Mouse (Mus musculus) heart, embryonic 14.5 days (tissue): ENCODE measurements at regions not wholly inside any gene's neighbourhood (a gene's known extent, or its start where the extent isn't known, plus 50 kb on each side); places are given as distances from the start of the nearest gene placed in this dataset.

Source experiments
- ATAC-seq: fragments of 200-750 bp; cut with Nextera tagmentation; 2 replicates; pipeline ENCODE4 v1.8.0; 2017; ENCODE audit warnings: low read depth, moderate TSS enrichment; ENCODE audit not compliant: insufficient number of reproducible peaks, insufficient read depth, low FRiP score
- H3K27ac ChIP-seq, 2 experiments: fragments of 200-500 bp in 1 of 2; fragments of 300-500 bp in 1 of 2; sonication (generic) in 1 of 2; replicated peaks in 1 of 2; 2 replicates each; pipeline ENCODE4 v1.5.1; 2012 to 2014; ENCODE audit warnings: low read depth in 2 of 2, low read length in 2 of 2, control low read depth in 1 of 2, mild to moderate bottlenecking in 1 of 2, mixed read lengths in 1 of 2; ENCODE audit not compliant: control insufficient read depth in 1 of 2, insufficient read depth in 1 of 2
- H3K27me3 ChIP-seq: fragments of 300-500 bp; sonication (generic); 2 replicates; pipeline ENCODE4 v1.6.1; 2014; ENCODE audit warnings: mild to moderate bottlenecking, low read length, control low read depth; ENCODE audit not compliant: control insufficient read depth, insufficient read depth
- H3K36me3 ChIP-seq: fragments of 300-500 bp; sonication (generic); 2 replicates; pipeline ENCODE4 v1.6.1; 2014; ENCODE audit warnings: mild to moderate bottlenecking, control low read depth, low read length, mixed read lengths; ENCODE audit not compliant: control insufficient read depth, insufficient read depth
- H3K4me1 ChIP-seq, 2 experiments: fragments of 200-500 bp in 1 of 2; fragments of 300-500 bp in 1 of 2; sonication (generic) in 1 of 2; 2 replicates each; pipeline ENCODE4 v1.6.1; 2012 to 2014; ENCODE audit warnings: low read length in 2 of 2, control low read depth in 1 of 2, mixed read lengths in 1 of 2; ENCODE audit not compliant: control insufficient read depth in 2 of 2, insufficient read depth in 2 of 2
- H3K4me2 ChIP-seq: fragments of 300-500 bp; sonication (generic); 2 replicates; pipeline ENCODE4 v1.6.1; 2014; ENCODE audit warnings: mild to moderate bottlenecking, low read length
- H3K4me3 ChIP-seq, 2 experiments: fragments of 200-500 bp in 1 of 2; fragments of 300-500 bp in 1 of 2; sonication (generic) in 1 of 2; 2 replicates each; pipeline ENCODE4 v1.5.1; 2012 to 2014; ENCODE audit warnings: low read length in 2 of 2, mild to moderate bottlenecking in 2 of 2, control low read depth in 1 of 2, low read depth in 1 of 2, moderate library complexity in 1 of 2; ENCODE audit not compliant: control insufficient read depth in 1 of 2, insufficient read depth in 1 of 2
- H3K9ac ChIP-seq: fragments of 300-500 bp; sonication (generic); 2 replicates; pipeline ENCODE4 v1.6.1; 2014; ENCODE audit warnings: mild to moderate bottlenecking, low read length
- H3K9me3 ChIP-seq: fragments of 300-500 bp; sonication (generic); 2 replicates; pipeline ENCODE4 v1.6.1; 2016; ENCODE audit warnings: low read length, control low read depth; ENCODE audit not compliant: control insufficient read depth
- WGBS: fragments of 180-500 bp; shearing (Covaris S2); extraction: QIAGEN DNeasy Blood & Tissue Kit; methylation state at CpG from one replicate; pipeline ENCODE4 v1.1.7; 2014; 5-methylcytosine and 5-hydroxymethylcytosine counted together

GRCm38 (mm10) chr1:73797858-73798257 is 326.4 kb downstream of the Tns1 start:
- no peak overlapping the region for H3K4me3 ChIP-seq
- no peak overlapping the region for H3K27ac ChIP-seq
- 84% methylated on average over 2 of the region's 2 CpGs for whole genome bisulfite sequencing
- no peak overlapping the region for H3K4me2 ChIP-seq
- peaks cover 0 to 2% of the 10 kb centered on the region in 2 experiments; a peak in 1 of 4 replicates for H3K4me1 ChIP-seq
- ATAC-seq: no peak
- H3K9me3 ChIP-seq: no peaks in the 10 kb centered on the region
- no peak overlapping the region for H3K9ac ChIP-seq
- H3K36me3 ChIP-seq: no peaks in the 10 kb centered on the region
- no peaks in the 10 kb centered on the region for H3K27me3 ChIP-seq

GRCm38 (mm10) chr1:73797413-73797812 is 326.8 kb downstream of the Tns1 start:
- Histone ChIP-seq H3K36me3 (no peaks in the 10 kb centered on the region), H3K27ac (no peak overlapping the region), H3K4me3 (no peak overlapping the region), H3K4me2 (no peak overlapping the region), H3K9ac (no peak overlapping the region), H3K4me1 (peaks cover 0 to 2% of the 10 kb centered on the region in 2 experiments; a peak in 1 of 4 replicates), H3K9me3 (no peaks in the 10 kb centered on the region), H3K27me3 (no peaks in the 10 kb centered on the region)
- WGBS: 84% methylated on average over 2 of the region's 2 CpGs
- ATAC-seq: no peak

GRCm38 (mm10) chr1:73793871-73794270 is 330.4 kb downstream of the Tns1 start:
- Histone ChIP-seq H3K9ac (no peak overlapping the region), H3K9me3 (no peaks in the 10 kb centered on the region), H3K4me3 (no peak overlapping the region), H3K27ac (no peak overlapping the region), H3K36me3 (no peaks in the 10 kb centered on the region), H3K4me1 (no peaks in the 10 kb centered on the region), H3K27me3 (no peaks in the 10 kb centered on the region), H3K4me2 (no peak overlapping the region)
- no peak for ATAC-seq
- WGBS: 72% methylated on average over 4 of the region's 4 CpGs

GRCm38 (mm10) chr1:73793256-73793655 is 331.0 kb downstream of the Tns1 start:
- Histone ChIP-seq H3K4me2 (no peak overlapping the region), H3K27ac (no peak overlapping the region), H3K9ac (no peak overlapping the region), H3K36me3 (no peaks in the 10 kb centered on the region), H3K4me3 (no peak overlapping the region), H3K9me3 (no peaks in the 10 kb centered on the region), H3K27me3 (no peaks in the 10 kb centered on the region), H3K4me1 (no peaks in the 10 kb centered on the region)
- ATAC-seq: no peak; the same call in 1 of the 2 replicates
- WGBS: 58% methylated on average over 3 of the region's 3 CpGs

- no peaks in the 10 kb centered on the region for H3K27me3 ChIP-seq
- no peaks in the 10 kb centered on the region for H3K9me3 ChIP-seq
- H3K9ac ChIP-seq: no peak overlapping the region
- H3K36me3 ChIP-seq: no peaks in the 10 kb centered on the region
- no peak overlapping the region for H3K27ac ChIP-seq
- H3K4me3 ChIP-seq: no peak overlapping the region
- ATAC-seq: no peak
- H3K4me2 ChIP-seq: no peak overlapping the region
- WGBS: 83% methylated on average over 5 of the region's 5 CpGs
- H3K4me1 ChIP-seq: peaks cover 3 to 5% of the 10 kb centered on the region in 2 experiments; a peak in 2 of 4 replicates
Observed at GRCm38 (mm10) chr1:73792311-73792710, 331.9 kb downstream of the Tns1 start.

- no peaks in the 10 kb centered on the region for H3K36me3 ChIP-seq
- H3K9me3 ChIP-seq: no peaks in the 10 kb centered on the region
- H3K4me2 ChIP-seq: no peak overlapping the region
- no peak overlapping the region for H3K9ac ChIP-seq
- ATAC-seq: no peak
- 32% methylated on average over 2 of the region's 2 CpGs for WGBS
- H3K27ac ChIP-seq: no peak overlapping the region
- H3K4me3 ChIP-seq: no peak overlapping the region
- H3K27me3 ChIP-seq: no peaks in the 10 kb centered on the region
- H3K4me1 ChIP-seq: peaks cover 3 to 5% of the 10 kb centered on the region in 2 experiments; a peak in 2 of 4 replicates
Observed at GRCm38 (mm10) chr1:73787666-73788065, 336.6 kb downstream of the Tns1 start.

GRCm38 (mm10) chr1:73787224-73787623 is 337.0 kb downstream of the Tns1 start:
- Histone ChIP-seq H3K4me3 (no peak overlapping the region), H3K36me3 (no peaks in the 10 kb centered on the region), H3K4me1 (peaks cover 3 to 5% of the 10 kb centered on the region in 2 experiments; a peak in 2 of 4 replicates), H3K4me2 (no peak overlapping the region), H3K9me3 (no peaks in the 10 kb centered on the region), H3K27ac (no peak overlapping the region), H3K27me3 (no peaks in the 10 kb centered on the region), H3K9ac (no peak overlapping the region)
- no peak for ATAC-seq
- WGBS: 59% methylated on average over 7 of the region's 7 CpGs

- ATAC-seq: no peak
- Histone ChIP-seq H3K27me3 (no peaks in the 10 kb centered on the region), H3K4me3 (no peak overlapping the region), H3K9ac (no peak overlapping the region), H3K9me3 (no peaks in the 10 kb centered on the region), H3K4me1 (peaks cover 3 to 5% of the 10 kb centered on the region in 2 experiments; a peak in 2 of 4 replicates), H3K27ac (no peak overlapping the region), H3K4me2 (no peak overlapping the region), H3K36me3 (no peaks in the 10 kb centered on the region)
- WGBS: 85% methylated on average over 2 of the region's 2 CpGs
Observed at GRCm38 (mm10) chr1:73783303-73783702, 340.9 kb downstream of the Tns1 start.
